Mouse (Mus musculus) ES-E14 (cell line): ENCODE data around the gene Csrnp1.

ENCODE experiments used
- CHD2 ChIP-seq: IDR thresholded peaks from 2 replicates; pipeline ENCODE4 v1.6.1; 2014; ENCODE audit warnings: mild to moderate bottlenecking, low read depth, low read length, inconsistent platforms
- HCFC1 ChIP-seq: IDR thresholded peaks from 2 replicates; pipeline ENCODE4 v1.6.1; 2012; ENCODE audit warnings: low read length, inconsistent platforms, borderline replicate concordance; ENCODE audit not compliant: insufficient read depth
- MAFK ChIP-seq: IDR thresholded peaks from 2 replicates; pipeline ENCODE4 v1.6.1; 2014; ENCODE audit warnings: mild to moderate bottlenecking, low read depth, low read length, inconsistent platforms; ENCODE audit not compliant: insufficient read depth
- ZC3H11A ChIP-seq: IDR thresholded peaks from 2 replicates; pipeline ENCODE4 v1.6.1; 2012; ENCODE audit warnings: low read depth, mild to moderate bottlenecking, inconsistent platforms, low read length, borderline replicate concordance
- ZNF384 ChIP-seq: IDR thresholded peaks from 2 replicates; pipeline ENCODE4 v1.6.1; 2012; ENCODE audit warnings: low read depth, low read length, inconsistent platforms

- no peak for TF ChIP-seq ZC3H11A
- no peak for TF ChIP-seq HCFC1
- 0 out of 2 replicates have a peak, but pooled peaks have one; percentile 44 for TF ChIP-seq ZNF384
- TF ChIP-seq CHD2 = no peak
- no peak for TF ChIP-seq MAFK
Observed at GRCm38 (mm10) chr9:119941407-119941806, 43.1 kb downstream of the Csrnp1 start.
